Mouse (Mus musculus): Measurements from ENCODE around the gene Eif5.
"Not testable (repeated sequence)": the region's sequence is repeated elsewhere in the genome, so short reads cannot be mapped to it uniquely, and the experiment has no call there.

DNA sequence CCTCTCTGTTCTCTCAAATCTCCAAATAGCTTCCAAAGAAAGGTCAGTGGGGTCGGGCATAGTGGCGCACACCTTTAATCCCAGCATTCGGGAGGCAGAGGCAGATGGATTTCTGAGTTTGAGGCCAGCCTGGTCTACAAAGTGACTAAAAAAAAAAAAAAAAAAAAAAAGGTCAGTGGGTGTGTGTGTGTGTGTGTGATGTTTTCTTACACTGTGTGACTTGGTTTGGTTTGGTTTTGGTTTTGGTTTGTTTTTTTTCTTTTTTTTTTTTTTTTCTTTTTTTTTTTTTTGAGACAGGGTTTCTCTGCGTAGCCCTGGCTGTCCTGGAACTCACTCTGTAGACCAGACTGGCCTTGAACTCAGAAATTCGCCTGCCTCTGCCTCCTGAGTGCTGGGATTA is 18.1 kb downstream of the Eif5 start:
- TF ChIP-seq MAX (IDR thresholded peaks at IDR 0.05; ENCODE audit: low read length); MXI1 (IDR thresholded peaks at IDR 0.05; ENCODE audit: low read depth, low read length): not testable (repeated sequence)
